Mouse (Mus musculus) layer of hippocampus, adult 6 months (tissue): Measurements from ENCODE around the gene Ddx58. TPM values are rescaled to one million over a fixed set of nuclear protein-coding genes. Genes with fewer than 3 reads are reported as not detected.

Source experiments
- long read RNA-seq, 2 experiments: library from polyadenylated mRNA; unstranded; transcript quantifications; one replicate each; pipeline ENCODE4 v2.0.0; 2019 to 2020
- polyA plus RNA-seq: library from polyadenylated mRNA; unstranded; fragments of <200 nt; fragmentation: Nextera tagmentation; gene quantifications from 2 replicates; pipeline ENCODE4 v1.2.3, GENCODE M21; 2021

The Ddx58 gene
- 3.1 and 3.2 TPM in 2 replicates for polyA plus RNA-seq
- long read RNA-seq, experiment 1, partial matches to known transcripts, result 5 of 9 reads
- long read RNA-seq, experiment 1, other reads (novel, unspliced or antisense), result 0 of 9 reads
- long read RNA-seq, experiment 2, transcript Ddx58-201 (18 exons, 3,874 nt), result major isoform, 7 of 15 reads
- long read RNA-seq, experiment 2, partial matches to known transcripts, result 5 of 15 reads
- long read RNA-seq, experiment 2, other reads (novel, unspliced or antisense), result 1 of 15 reads

GRCm38 (mm10) chr4:40239409-40240271 is at the start of gene Ddx58:
Gene Ddx58 (minus strand): TSS chr4:40239828.

GRCm38 (mm10) chr4:40279276-40279900 is 39.8 kb upstream of the Ddx58 start, which contains the start of gene Ndufb6:
Gene Ndufb6 (minus strand): TSS chr4:40279421.

GRCm38 (mm10) chr4:40269430-40270032 is 29.9 kb upstream of the Ddx58 start, which contains the start of the genes Smim27 and Topors:
Gene Smim27 (plus strand): TSS chr4:40269579.
Gene Topors (minus strand): TSS chr4:40269850.

Other genes starting within 250 kb of the Ddx58 start
- gene Aco1, start 96.7 kb downstream of the Ddx58 start, polyA plus RNA-seq, result 17.1 and 18.7 TPM in 2 replicates
- gene Smim27, start 29.8 kb upstream of the Ddx58 start, polyA plus RNA-seq, result 21.0 and 24.8 TPM in 2 replicates
- gene Topors, start 30.0 kb upstream of the Ddx58 start, polyA plus RNA-seq, result 10.1 and 10.5 TPM in 2 replicates
- gene Ndufb6, start 39.6 kb upstream of the Ddx58 start, polyA plus RNA-seq, result 574 and 627 TPM in 2 replicates
- 4.7 and 4.9 TPM in 2 replicates for gene Tmem215, start 232.4 kb upstream of the Ddx58 start, polyA plus RNA-seq